ENCODE assay signal across 8 mouse cellular contexts in the genomic region with DNA sequence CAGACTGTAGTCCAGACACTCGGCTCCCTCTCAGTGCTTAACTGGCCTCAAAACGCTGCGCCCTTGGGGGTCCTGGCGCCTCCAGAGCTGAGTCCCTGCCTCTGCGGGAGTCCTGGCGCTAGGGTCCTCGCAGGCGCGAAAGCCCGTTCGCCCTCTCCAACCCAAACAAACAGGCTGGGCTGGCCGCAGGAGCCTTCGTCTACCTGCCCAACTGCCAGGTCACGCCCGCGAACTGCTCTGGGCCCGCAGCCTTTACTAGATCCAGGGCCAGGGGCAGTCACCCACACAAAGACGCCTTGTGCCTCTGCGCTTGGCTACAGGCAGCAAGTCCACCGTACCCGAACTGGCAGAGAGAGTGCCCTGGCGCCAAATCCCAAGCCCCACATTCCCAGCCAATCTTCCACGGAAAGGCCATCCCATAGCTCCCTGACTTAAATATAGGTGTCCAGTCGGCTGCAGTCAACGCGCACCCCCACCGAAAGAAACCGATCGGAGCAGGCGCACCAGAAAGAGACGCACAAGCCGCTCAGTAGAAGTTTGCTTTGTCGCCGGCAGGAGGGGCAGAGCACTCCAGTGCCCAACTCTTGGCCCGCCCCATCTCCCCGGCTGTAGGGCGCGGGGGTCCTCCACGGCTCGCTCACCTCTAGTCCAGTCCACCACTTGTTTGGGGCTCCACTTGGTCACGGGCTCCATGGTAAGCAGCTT. TPM values are rescaled to one million over a fixed set of nuclear protein-coding genes. Genes with fewer than 3 reads are reported as not detected.
DNase-seq lines count a peak whose midpoint lies in the region; ATAC-seq and TF ChIP-seq lines count a peak whose summit lies in the region.

No protein-coding gene starts in this region.

- ATAC-seq in Patski: peak; percentile 78
- peak; percentile 87 for ATAC-seq in hindbrain, embryonic 11.5 days (ENCODE audit: low FRiP score)
- ATAC-seq in lung, postnatal 0 days: peak; percentile 78

- H3K4me3 ChIP-seq in hindbrain, embryonic 11.5 days (ENCODE audit: low read depth, low read length): peak overlapping the region; percentile 79
- H3K4me3 ChIP-seq in lung, postnatal 0 days (ENCODE audit: low read depth, low read length): peak overlapping the region; percentile 87

- H3K9ac ChIP-seq in hindbrain, embryonic 11.5 days (ENCODE audit: low read depth, low read length): peak overlapping the region; percentile 79
- peak overlapping the region; percentile 77 for H3K9ac ChIP-seq in lung, postnatal 0 days (replicated peaks; ENCODE audit: low read depth)

- H3K36me3 ChIP-seq in hindbrain, embryonic 11.5 days (ENCODE audit: control insufficient read depth, insufficient read depth, low read length): no peaks in the 10 kb centered on the region
- H3K36me3 ChIP-seq in lung, postnatal 0 days (ENCODE audit: insufficient read depth, low read length): no peaks in the 10 kb centered on the region

- TF ChIP-seq EP300 in lung, postnatal 0 days (IDR thresholded peaks at IDR 0.05): no peak

- H3K27me3 ChIP-seq in Patski: no peaks in the 10 kb centered on the region
- no peaks in the 10 kb centered on the region for H3K27me3 ChIP-seq in hindbrain, embryonic 11.5 days (ENCODE audit: control insufficient read depth, insufficient read depth, low read length)
- no peaks in the 10 kb centered on the region for H3K27me3 ChIP-seq in lung, postnatal 0 days (replicated peaks; ENCODE audit: insufficient read depth, low read length)

- H3K9me3 ChIP-seq in hindbrain, embryonic 11.5 days (ENCODE audit: control insufficient read depth, low read length): no peaks in the 10 kb centered on the region
- H3K9me3 ChIP-seq in lung, postnatal 0 days (ENCODE audit: low read length): no peaks in the 10 kb centered on the region

- no peak overlapping the region for H3K27ac ChIP-seq in hindbrain, embryonic 11.5 days (ENCODE audit: low read depth, low read length)
- H3K27ac ChIP-seq in lung, postnatal 0 days (ENCODE audit: low read length): peak overlapping the region; percentile 94

- WGBS in hindbrain, embryonic 11.5 days: under 1% methylated on average over 41 of the region's 41 CpGs
- under 1% methylated on average over 41 of the region's 41 CpGs for WGBS in lung, postnatal 0 days

- POLR2A ChIA-PET in Patski (lab: Charles Lee): interaction anchor here (0.5 to 2.3 kb wide), 13 partner anchors 21 to 325 kb away, joined by 3 to 9 read pairs (median 4); no protein-coding TSS in a partner anchor

- peak overlapping the region; percentile 90 for H3K4me2 ChIP-seq in hindbrain, embryonic 11.5 days (replicated peaks; ENCODE audit: low read depth, low read length)
- H3K4me2 ChIP-seq in lung, postnatal 0 days (replicated peaks; ENCODE audit: low read depth, low read length): peak overlapping the region; percentile 91

- no peaks in the 10 kb centered on the region for H3K4me1 ChIP-seq in hindbrain, embryonic 11.5 days (replicated peaks; ENCODE audit: control insufficient read depth, insufficient read depth, low read length)
- peaks cover 16% of the 10 kb centered on the region; the same call in 1 of the 2 replicates for H3K4me1 ChIP-seq in lung, postnatal 0 days (ENCODE audit: insufficient read depth, low read depth, low read length)

- CTCF ChIA-PET in Patski (lab: Charles Lee): interaction anchor here (0.8 kb wide), 1 partner anchor 51 kb away, joined by 3 read pairs; no protein-coding TSS in a partner anchor

- TF ChIP-seq CTCF in Patski (IDR thresholded peaks at IDR 0.05): no peak
- peak; percentile 82 for TF ChIP-seq CTCF in lung, postnatal 0 days (IDR thresholded peaks at IDR 0.05)

- in situ Hi-C loops in Patski (cut with MboI; ENCODE audit: low pct_unique_long_range_greater_than_20kb): no loop called here

- no peak for DNase-seq in Patski (ENCODE audit: low read depth, low spot score)
- peak; percentile 87 for DNase-seq in cerebellum, postnatal 10 days
- peak; percentile 52 to 55 for DNase-seq in frontal cortex, postnatal 10 days (ENCODE audit: low spot score in 2 of 2)
- peak; percentile 82 for DNase-seq in hindbrain, embryonic 11.5 days (ENCODE audit: low spot score)
- DNase-seq in layer of hippocampus, postnatal 10 days (ENCODE audit: low spot score in 2 of 2): peak; percentile 54 to 74
- peak; percentile 93 for DNase-seq in lung, postnatal 0 days (ENCODE audit: low spot score)
- peak; percentile 57 for DNase-seq in ovary, adult 18-20 months (ENCODE audit: low spot score)
- DNase-seq in thymus, postnatal 0 days (ENCODE audit: low spot score): peak; percentile 78

RNA-seq across cellular contexts. Expression of gene Cnksr3, which starts 0.9 kb away (rescaled TPM):
- polyA plus RNA-seq in Patski (2021): 88.3 TPM
- 5.9 and 6.3 TPM in 2 replicates for polyA plus RNA-seq in hindbrain, embryonic 11.5 days (2014; fragmentation: Nextera tagmentation; extraction: Ambion mirVana)
- 1 to 10 TPM; 6.6 to 7.0 TPM for total RNA-seq in layer of hippocampus, postnatal 10 days (2021)
- 7.4 and 7.6 TPM in 2 replicates for polyA plus RNA-seq in lung, postnatal 0 days (2015; fragmentation: Nextera tagmentation; extraction: Ambion mirVana)
- 5.2 and 5.6 TPM in 2 replicates for polyA plus RNA-seq in thymus, postnatal 0 days (2015; fragmentation: Nextera tagmentation; extraction: Ambion mirVana)

Comparison
In these comparisons a context has a peak if more than half of its experiments do, and no peak if none do; other contexts are left out.
1. RNA of gene Cnksr3, which starts 0.9 kb away (polyA plus RNA-seq): 88.3 TPM in Patski (single experiment); 7.4 to 7.6 TPM in lung, postnatal 0 days, 5.9 to 6.3 TPM in hindbrain, embryonic 11.5 days and 5.2 to 5.6 TPM in thymus, postnatal 0 days; every median in the first group is over 10 times any median in the second.
2. Peak in every context shown above with its lines, with median percentiles within 50 percentile points of each other: ATAC-seq.